Mouse (Mus musculus): ENCODE measurements around the gene Cd6. TPM values are rescaled to one million over a fixed set of nuclear protein-coding genes. Genes with fewer than 3 reads are reported as not detected.

Gene Cd6
- polyA plus RNA-seq, 1 experiment = not detected

- no peak overlapping the region for H3K27ac ChIP-seq (ENCODE audit: insufficient read depth, low read depth, low read length)
- peaks cover 11% of the 10 kb centered on the region for H3K4me1 ChIP-seq (ENCODE audit: control insufficient read depth, insufficient read depth, low read length)
- WGBS = 18% methylated on average over 5 of the region's 5 CpGs
- peak overlapping the region; percentile 61 for H3K4me3 ChIP-seq (ENCODE audit: insufficient read depth, low read depth, low read length)
- TF ChIP-seq POLR2A (IDR thresholded peaks at IDR 0.05; ENCODE audit: insufficient read depth, low read depth, low read length) (no peak), CTCF (IDR thresholded peaks at IDR 0.05; ENCODE audit: insufficient read depth, low read depth, low read length) (no peak)
Observed at GRCm38 (mm10) chr19:10867946-10868622, 38.2 kb upstream of the Cd6 start.

- Histone ChIP-seq H3K4me1 (ENCODE audit: control insufficient read depth, insufficient read depth, low read length) (peaks cover 11% of the 10 kb centered on the region), H3K4me3 (ENCODE audit: insufficient read depth, low read depth, low read length) (no peak overlapping the region), H3K27ac (ENCODE audit: insufficient read depth, low read depth, low read length) (no peak overlapping the region)
- WGBS = 90% methylated on average over 13 of the region's 13 CpGs
- TF ChIP-seq POLR2A (IDR thresholded peaks at IDR 0.05; ENCODE audit: insufficient read depth, low read depth, low read length) (no peak), CTCF (IDR thresholded peaks at IDR 0.05; ENCODE audit: insufficient read depth, low read depth, low read length) (no peak)
Observed at GRCm38 (mm10) chr19:10866351-10866750, 36.5 kb upstream of the Cd6 start.

DNA sequence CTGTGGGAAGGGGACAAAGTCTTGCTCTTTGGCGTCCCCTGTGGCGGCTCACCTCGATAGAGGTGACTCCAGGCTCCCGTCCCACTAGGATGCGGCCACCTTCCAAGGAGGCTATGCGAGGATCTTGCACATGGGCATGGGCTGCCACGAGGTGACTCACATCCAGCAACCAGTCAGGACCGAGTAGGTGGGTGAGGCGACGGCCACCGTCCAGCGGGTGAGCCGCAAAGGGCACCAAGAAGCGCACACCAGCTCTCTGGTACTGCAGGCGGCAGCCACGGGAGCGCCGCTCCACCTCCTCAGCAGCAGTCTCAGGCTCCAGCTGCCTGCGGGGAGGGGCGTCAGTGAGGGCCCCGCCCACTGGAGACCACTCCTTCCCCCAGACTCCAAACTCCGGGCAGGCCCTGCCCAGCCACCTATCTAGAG, 30.2 kb upstream of the Cd6 start:
- no peak for TF ChIP-seq CTCF (IDR thresholded peaks at IDR 0.05; ENCODE audit: insufficient read depth, low read depth, low read length)
- TF ChIP-seq POLR2A (IDR thresholded peaks at IDR 0.05; ENCODE audit: insufficient read depth, low read depth, low read length) = no peak
- Histone ChIP-seq H3K4me3 (ENCODE audit: insufficient read depth, low read depth, low read length) (no peak overlapping the region), H3K27ac (ENCODE audit: insufficient read depth, low read depth, low read length) (no peak overlapping the region), H3K4me1 (ENCODE audit: control insufficient read depth, insufficient read depth, low read length) (0 out of 2 replicates have a peak, but pooled peaks cover 3% of the 10 kb centered on the region)
- 55% methylated on average over 22 of the region's 22 CpGs for WGBS

- H3K4me3 ChIP-seq (ENCODE audit: insufficient read depth, low read depth, low read length) = no peak overlapping the region
- 0 out of 2 replicates have a peak, but pooled peaks cover 3% of the 10 kb centered on the region for H3K4me1 ChIP-seq (ENCODE audit: control insufficient read depth, insufficient read depth, low read length)
- 33% methylated on average over 2 of the region's 2 CpGs for WGBS
- no peak overlapping the region for H3K27ac ChIP-seq (ENCODE audit: insufficient read depth, low read depth, low read length)
- TF ChIP-seq CTCF (IDR thresholded peaks at IDR 0.05; ENCODE audit: insufficient read depth, low read depth, low read length) = no peak
- no peak for TF ChIP-seq POLR2A (IDR thresholded peaks at IDR 0.05; ENCODE audit: insufficient read depth, low read depth, low read length)
Observed at GRCm38 (mm10) chr19:10856520-10856919, 26.7 kb upstream of the Cd6 start.

DNA sequence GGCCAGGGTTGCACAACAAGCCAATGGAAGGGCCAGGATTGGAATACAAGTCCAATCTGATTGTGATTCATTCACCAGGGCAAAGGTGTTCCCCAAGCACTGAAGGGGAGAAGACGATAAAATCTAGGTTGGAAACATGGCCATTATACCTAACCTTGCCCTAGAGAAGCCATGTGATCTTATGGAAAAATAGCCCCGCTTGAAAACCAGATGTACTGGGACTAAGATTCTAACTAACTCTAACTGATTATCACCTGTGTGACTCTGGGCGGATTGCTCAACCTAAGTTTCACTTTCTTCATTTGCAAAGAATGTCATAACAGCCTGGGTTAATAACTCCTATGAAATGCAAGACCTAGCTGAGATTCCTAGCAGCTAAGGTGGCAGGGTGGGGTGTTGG, 25.6 kb upstream of the Cd6 start:
- TF ChIP-seq POLR2A (IDR thresholded peaks at IDR 0.05; ENCODE audit: insufficient read depth, low read depth, low read length) (no peak), CTCF (IDR thresholded peaks at IDR 0.05; ENCODE audit: insufficient read depth, low read depth, low read length) (no peak)
- WGBS = 85% methylated on average over 3 of the region's 3 CpGs
- H3K4me1 ChIP-seq (ENCODE audit: control insufficient read depth, insufficient read depth, low read length) = 0 out of 2 replicates have a peak, but pooled peaks cover 3% of the 10 kb centered on the region
- no peak overlapping the region for H3K27ac ChIP-seq (ENCODE audit: insufficient read depth, low read depth, low read length)
- H3K4me3 ChIP-seq (ENCODE audit: insufficient read depth, low read depth, low read length) = no peak overlapping the region

- H3K27ac ChIP-seq (ENCODE audit: insufficient read depth, low read depth, low read length) = no peak overlapping the region
- H3K4me3 ChIP-seq (ENCODE audit: insufficient read depth, low read depth, low read length) = no peak overlapping the region
- WGBS = 29% methylated on average over 3 of the region's 3 CpGs
- no peaks in the 10 kb centered on the region for H3K4me1 ChIP-seq (ENCODE audit: control insufficient read depth, insufficient read depth, low read length)
- no peak for TF ChIP-seq CTCF (IDR thresholded peaks at IDR 0.05; ENCODE audit: insufficient read depth, low read depth, low read length)
- TF ChIP-seq POLR2A (IDR thresholded peaks at IDR 0.05; ENCODE audit: insufficient read depth, low read depth, low read length) = no peak
Observed at GRCm38 (mm10) chr19:10847311-10848087, 17.6 kb upstream of the Cd6 start.

DNA sequence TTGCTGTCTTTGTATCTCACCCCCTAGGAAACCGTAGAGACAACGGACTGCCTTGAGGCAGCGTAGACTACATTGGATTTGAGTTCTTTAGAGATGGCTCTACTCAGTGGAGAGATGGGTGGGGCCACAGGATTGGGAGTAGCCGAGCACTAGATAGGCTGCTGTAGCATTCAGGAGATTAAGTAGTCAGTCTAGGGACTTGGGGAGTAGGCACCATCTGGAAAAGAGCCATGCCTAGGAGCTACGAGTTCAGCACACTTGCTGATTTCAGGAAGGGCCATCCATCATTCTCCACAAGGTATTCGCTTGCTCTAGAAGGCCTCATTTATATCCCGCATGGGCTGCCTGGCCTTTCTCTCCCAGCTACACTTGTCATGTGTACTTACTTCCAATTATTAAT, 16.3 kb upstream of the Cd6 start:
- WGBS = 75% methylated on average over 7 of the region's 7 CpGs
- TF ChIP-seq CTCF (IDR thresholded peaks at IDR 0.05; ENCODE audit: insufficient read depth, low read depth, low read length) = no peak
- no peak for TF ChIP-seq POLR2A (IDR thresholded peaks at IDR 0.05; ENCODE audit: insufficient read depth, low read depth, low read length)
- Histone ChIP-seq H3K27ac (ENCODE audit: insufficient read depth, low read depth, low read length) (no peak overlapping the region), H3K4me3 (ENCODE audit: insufficient read depth, low read depth, low read length) (no peak overlapping the region), H3K4me1 (ENCODE audit: control insufficient read depth, insufficient read depth, low read length) (0 out of 2 replicates have a peak, but pooled peaks cover 5% of the 10 kb centered on the region)

DNA sequence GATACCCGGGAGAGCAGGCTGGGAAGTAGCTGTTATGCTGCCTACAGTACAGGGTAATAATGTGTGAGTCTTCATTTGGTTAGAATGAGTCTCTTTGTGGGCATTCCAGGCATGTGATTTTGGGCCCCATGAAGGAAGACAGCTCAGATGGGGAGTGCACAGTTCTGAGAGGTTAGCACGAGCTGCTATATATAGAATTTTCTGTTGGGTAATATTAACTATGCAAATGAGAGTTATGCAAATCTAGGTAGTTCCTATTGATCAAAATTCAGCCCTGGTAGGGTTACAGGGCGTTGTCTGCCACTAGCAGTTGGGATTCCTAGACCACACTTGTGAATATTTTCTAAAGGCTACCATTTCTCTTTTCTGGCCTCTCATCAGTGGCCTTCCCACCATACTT, 15.6 kb upstream of the Cd6 start:
- Histone ChIP-seq H3K4me3 (ENCODE audit: insufficient read depth, low read depth, low read length) (no peak overlapping the region), H3K4me1 (ENCODE audit: control insufficient read depth, insufficient read depth, low read length) (0 out of 2 replicates have a peak, but pooled peaks cover 5% of the 10 kb centered on the region), H3K27ac (ENCODE audit: insufficient read depth, low read depth, low read length) (no peak overlapping the region)
- WGBS = 84% methylated on average over 3 of the region's 3 CpGs
- TF ChIP-seq POLR2A (IDR thresholded peaks at IDR 0.05; ENCODE audit: insufficient read depth, low read depth, low read length) = no peak
- TF ChIP-seq CTCF (IDR thresholded peaks at IDR 0.05; ENCODE audit: insufficient read depth, low read depth, low read length) = no peak

DNA sequence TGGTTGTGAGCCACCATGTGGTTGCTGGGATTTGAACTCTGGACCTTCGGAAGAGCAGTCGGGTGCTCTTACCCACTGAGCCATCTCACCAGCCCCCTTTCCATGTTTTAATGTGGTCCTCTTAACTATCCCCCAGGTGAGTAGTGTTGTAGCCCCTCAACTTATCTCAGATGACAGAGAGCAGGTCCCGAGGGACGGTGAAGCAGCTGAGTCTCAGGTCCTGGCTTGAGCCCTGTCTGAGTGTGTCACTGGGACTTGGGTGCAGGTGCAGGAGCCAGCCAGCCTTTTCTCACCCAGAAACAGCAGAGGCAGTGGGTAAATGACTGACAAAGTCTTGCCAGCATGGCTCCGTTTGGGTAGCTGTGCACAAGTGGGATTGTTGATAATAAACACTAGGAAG, 14.3 kb upstream of the Cd6 start:
- TF ChIP-seq CTCF (IDR thresholded peaks at IDR 0.05; ENCODE audit: insufficient read depth, low read depth, low read length) (no peak), POLR2A (IDR thresholded peaks at IDR 0.05; ENCODE audit: insufficient read depth, low read depth, low read length) (no peak)
- no peak overlapping the region for H3K27ac ChIP-seq (ENCODE audit: insufficient read depth, low read depth, low read length)
- H3K4me1 ChIP-seq (ENCODE audit: control insufficient read depth, insufficient read depth, low read length) = 0 out of 2 replicates have a peak, but pooled peaks cover 5% of the 10 kb centered on the region
- no peak overlapping the region for H3K4me3 ChIP-seq (ENCODE audit: insufficient read depth, low read depth, low read length)
- WGBS = 87% methylated on average over 5 of the region's 5 CpGs
